Mouse (Mus musculus): ENCODE measurements around the gene Zgpat.

Gene Zgpat

DNA sequence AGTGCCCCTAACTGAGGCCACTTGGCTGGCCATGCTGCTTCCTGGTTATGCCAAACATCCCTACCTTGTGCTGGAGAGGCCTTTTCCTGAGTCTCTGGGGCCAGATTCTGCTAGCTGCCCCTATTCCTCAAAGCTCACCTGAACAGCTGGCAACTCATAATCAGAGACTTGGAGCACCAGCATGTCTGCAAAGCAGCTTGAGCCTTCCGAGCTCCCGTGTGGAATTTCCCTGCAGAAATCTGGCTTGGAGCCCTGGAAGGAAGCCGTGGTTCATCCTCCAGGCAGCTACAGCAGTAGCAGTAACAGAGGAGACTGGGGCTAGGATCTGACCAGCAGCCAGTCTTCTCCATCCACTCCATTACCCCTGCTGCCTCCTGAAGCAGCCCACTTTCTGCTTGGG lies 21.2 kb downstream of the Zgpat start:
- no peak for DNase-seq

DNA sequence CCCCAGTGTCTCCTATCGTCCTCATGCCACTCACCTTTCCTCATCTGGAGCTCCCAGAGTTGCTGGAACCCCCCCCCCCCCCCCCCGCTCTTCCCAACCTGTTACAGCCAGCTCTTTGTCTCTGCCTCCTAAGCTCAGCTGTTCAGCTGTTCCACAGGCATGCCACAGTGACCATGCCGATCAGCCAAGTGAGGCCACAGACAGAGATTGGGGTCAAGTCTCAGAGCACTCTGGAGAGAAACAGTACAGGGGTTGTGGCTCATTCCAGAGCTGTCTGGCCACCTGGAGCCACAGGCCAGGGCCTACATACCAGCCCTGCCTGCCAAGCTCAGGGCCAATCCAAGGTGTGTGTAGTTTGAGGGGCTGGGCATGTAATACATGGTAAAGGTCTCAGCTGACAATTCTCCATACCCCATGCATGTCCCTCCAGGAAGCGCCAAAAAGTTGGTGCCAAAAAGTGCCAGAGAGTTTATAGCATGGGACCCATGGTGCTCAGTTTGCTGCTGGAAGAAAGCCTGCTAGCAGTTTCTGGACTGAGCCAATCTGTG lies 22.0 kb downstream of the Zgpat start:
- no peak for DNase-seq

DNA sequence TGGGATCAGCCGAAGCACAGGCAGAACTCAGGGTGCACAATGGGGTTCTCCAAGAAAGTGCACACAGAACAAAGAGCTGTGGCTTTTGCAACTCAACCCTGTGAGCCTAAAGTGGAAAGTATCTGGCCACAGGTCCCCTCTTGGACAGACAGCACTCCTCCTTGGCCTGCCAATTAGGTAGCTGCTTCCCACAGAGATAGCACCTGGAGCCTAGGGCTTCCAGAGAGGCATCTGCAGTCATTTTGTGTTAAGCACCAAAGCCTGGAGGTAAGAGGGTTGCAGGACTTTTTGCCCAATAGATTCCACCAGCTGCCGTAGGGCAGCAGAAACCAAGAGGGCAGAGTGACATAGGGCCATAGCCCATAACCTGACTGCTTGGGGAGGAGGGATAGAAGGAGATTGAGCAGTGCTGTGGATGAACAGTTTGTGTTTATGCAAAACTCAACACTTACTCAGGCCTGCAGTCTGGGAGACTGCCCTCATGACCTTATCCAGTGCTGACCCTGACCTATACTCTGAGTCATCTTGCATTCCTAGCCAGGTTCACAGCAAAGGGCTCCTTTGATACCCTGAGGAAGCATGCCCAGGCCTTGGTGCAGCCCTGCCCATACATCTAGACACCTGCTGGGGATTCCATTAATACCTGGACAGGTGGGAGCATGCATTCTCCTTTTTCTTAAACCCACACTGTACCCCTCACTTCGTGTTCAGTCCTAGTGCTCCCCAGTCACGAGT lies 25.6 kb downstream of the Zgpat start:
- no peak for DNase-seq

DNA sequence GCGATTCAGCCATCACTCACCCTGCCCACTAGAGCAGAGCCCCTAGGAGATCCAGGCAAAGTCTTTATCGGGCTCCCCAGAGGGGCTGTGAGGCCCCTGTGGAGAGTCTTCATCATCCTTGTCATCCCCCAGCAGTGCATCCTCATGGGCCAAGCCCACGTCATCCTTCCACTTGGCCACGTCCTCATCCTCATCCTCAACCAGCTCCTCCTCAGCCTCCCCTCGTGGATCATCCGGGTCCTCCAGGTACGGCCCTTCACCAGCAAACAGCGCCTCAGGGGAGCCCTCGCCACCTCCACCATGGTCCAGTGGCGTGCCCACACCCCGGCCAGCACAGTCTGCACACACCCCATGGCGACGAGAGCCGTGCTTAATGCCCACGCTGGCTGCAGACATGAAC lies 26.3 kb downstream of the Zgpat start:
- no peak for DNase-seq

DNA sequence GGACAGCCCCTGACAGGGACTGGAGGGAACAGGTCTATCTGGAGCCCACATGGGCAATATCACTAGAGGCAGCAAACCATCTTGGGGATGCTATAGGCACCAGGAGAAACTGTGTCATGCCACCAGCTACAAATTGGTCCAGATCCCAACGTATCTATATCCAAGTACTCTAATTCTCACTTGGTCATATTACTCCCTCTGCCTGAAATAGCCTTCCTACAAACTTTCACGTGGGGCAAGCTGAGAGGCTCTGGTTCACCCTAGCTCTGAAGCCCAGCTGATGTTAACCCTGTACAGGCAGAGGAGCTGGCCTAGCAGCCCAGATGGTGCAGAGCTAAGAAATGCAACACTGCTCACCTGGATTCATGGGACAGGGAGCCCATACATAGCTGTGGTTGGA lies 26.8 kb downstream of the Zgpat start:
- no peak for DNase-seq

DNA sequence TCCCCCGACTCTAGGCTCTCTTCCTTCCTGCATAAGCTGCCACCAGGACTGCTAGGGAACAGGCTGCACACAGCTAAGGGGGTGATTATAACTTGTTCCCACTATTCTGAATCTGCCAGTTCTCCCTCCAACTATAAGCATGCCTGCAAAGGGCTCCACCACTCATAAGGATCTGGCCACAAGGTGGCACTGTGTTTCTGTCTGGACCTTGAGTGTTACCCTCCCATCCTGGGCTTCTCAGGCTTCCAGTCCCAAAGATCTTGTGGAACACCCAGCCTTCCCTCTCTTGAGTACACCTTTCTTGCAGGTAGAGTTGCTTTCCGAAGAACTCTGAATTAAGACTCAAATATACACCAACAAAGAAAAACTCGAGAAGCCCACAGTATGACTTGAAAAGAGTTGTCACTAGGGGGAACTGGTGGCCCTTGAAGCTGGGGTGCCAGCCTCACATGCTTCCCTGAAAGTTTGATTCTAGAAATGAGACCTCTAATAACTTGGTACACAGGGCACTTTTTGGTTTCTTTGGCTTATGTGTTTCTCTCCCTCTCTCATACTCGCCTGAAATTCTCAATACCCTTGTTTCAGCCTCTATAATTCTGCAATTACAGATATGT lies 28.0 kb downstream of the Zgpat start:
- peak; percentile 92 for DNase-seq

DNA sequence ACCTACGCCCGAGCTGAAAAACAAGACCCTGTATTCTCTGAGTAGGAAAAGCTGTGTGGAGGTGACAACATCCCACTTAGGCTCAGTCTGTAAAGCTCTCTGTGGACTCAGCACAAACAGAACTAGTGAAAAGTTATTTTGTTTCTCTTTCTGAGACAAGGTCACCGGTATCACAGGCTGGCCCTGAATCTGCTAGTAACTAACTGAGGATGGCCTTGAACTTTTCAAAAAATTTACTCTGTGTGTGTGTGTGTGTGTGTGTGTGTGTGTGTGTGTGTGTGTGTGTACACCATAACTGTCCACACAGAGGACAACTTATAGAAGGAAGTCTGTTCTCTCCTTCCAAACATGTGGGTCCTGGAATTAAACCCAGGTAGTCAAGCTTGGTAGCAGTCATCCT lies 29.4 kb downstream of the Zgpat start:
- no peak for DNase-seq

DNA sequence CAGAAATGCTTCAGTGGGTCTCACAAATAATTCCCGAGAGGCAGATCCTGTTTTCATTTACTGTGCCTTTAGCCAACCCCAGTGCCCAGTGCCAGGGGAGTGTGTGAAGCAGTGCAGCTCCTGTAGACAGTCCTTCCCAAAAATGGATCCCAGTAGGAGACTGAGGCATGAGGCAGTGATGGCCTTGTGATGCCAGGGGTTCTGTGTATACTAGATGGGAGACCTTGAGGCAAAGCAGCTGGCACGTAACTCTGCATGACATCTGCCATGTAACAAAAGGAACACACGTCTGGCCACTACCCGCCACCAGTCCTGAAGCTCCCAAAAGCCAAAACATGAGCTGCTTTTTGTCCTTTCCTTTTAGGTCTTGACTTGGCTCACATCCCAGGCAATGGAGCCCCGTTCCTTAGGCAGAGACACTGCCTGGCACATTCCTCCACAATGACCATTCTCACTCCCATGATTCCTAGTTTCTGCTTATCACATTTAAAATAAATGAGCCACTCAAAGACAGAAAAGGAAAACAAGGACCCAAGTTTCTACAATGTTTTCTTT lies 32.6 kb downstream of the Zgpat start:
- DNase-seq = no peak

DNA sequence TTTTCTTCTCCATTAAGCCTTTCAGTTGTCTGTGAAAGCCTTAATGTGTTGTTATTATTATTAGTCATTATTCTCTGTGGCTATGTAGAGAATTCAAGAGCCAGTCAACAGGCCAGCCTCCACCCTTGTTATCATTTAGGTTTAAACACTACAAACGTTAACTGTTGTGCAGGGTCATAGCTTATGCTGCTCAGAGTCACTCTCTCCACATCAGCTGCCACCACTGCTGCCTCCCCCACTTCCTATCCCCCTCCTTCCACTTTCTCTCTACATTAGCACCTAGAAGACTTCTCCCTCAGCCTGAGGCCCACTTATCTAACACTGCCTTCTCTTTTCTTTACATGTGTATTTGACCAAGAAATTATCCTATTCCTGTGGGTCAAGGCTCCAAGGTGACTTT lies 36.8 kb downstream of the Zgpat start:
- no peak for DNase-seq

DNA sequence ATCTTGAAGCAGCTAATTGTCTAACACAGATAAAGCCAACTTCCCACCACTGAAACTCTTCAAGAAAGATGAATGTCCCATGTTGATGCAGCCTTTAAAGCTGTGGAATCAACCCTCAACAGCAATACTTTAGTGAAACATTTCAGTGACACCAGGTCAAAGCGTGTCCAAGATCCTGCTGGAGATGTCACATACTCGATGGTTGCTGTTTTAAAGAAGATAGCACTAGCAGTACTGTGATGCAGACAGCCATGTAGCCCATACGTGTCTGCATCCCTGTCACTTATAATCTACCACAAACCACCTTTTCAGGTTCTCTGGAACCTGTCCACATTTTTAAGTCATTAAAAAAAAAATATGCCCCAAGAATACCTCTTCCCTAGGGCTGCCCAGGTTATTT lies 39.0 kb downstream of the Zgpat start:
- no peak for DNase-seq

DNA sequence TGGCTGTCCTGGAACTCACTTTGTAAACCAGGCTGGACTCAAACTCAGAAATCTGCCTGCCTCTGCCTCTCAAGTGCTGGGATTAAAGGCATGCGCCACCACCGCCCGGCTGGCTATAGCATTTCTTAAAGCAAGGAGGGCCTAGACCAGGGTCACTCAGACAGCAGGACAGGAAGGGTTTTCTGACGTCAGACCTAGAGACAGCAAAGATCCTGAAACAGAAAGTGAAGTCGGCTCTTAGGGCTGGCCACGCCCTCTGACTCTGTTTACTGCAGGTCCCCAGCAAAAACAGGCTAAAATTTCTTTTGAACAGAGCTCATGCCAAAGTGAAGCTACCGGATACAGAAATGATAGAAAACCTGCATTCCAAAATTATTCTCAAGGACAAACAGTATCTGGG lies 44.9 kb downstream of the Zgpat start:
- no peak for DNase-seq

DNA sequence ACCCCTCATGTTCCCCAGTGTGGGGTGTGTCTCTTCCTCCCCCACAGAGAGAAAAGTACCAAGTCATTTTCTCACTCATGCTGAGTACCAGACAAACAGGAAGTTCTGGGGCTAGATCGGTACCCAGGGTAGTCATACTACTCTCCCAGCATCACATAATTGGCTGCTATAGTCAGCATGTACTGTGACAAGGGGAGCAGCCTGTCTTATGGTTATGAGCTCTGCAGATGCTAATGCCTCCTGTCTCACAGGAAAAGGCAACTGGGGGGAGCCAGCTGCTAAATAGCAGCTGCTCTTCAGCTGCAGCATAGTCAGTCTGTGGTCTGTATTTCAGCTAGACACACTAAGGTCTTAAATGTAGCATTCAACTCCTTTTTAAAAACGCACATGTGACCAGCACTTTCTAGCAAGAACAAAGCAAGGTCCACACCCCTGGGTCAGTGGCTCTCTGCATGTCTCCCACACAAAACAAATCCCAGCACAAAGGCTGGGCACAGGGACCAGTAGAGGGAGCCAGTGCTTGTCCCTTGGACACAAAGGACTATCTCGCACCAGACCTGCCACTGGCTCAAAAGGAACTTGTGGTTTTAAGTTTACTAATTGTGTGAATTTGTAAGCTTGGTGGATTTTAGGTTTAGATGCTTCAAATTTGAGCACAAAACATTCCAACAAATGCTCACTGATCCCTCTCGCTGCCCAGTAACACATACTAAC lies 46.2 kb downstream of the Zgpat start:
- DNase-seq = peak; percentile 85

DNA sequence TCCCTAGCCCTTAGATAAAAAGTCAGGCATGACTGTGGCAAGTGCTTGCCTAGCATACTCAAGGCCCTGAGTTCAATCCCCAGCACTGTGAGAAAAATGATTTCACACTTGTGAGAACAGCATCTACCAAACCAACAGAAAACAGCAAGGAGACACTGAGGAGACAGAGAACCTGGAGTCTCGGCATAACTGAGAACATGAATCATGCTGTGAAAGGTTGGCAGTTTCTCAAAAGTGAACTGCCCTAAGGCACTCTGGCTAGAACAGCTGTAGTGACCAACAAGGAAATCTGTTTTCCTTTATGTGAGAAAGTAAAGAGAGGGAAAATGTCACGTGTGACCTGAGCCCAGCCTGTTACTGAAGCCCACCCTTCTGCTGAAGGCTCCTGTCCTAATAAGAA lies 48.4 kb downstream of the Zgpat start:
- DNase-seq = no peak

DNA sequence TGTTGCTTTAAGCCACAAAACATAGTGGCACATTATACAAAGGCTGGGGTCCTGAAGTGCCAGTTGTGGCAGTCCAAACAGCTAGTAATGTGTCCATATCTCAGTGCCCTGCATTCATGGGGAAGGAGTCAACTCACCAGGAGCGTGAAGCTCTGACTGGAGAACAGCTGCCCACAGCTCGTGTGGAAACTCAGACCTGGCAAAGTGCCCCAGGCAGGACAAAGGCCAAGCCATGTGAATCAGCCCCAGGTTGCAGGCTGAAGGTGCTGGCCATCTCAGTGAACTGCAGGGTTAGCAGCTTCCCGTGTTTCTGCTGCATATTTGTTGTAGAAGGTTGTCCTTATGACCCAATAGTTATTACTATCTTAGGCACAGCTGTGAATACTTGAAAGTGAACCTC lies 51.2 kb downstream of the Zgpat start:
- no peak for DNase-seq

DNA sequence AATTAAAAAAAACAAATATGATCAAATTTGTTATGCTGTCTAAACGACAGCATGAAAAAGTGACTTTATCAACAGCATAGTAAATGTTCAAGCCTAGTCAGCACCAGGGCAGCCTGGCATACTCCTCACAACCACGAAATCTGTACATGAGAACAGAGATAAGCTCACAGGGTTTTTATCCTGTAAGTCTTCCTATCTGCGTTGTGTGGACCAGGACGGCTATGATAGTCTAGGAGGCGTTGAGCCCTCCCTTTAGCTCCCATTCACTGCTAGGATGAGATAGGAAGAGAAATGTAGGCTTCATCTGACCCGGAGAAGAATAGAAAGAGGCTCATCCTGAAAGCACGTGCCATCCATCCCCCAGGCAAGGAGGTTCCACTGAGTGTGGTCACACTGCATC lies 54.6 kb downstream of the Zgpat start:
- DNase-seq = no peak

DNA sequence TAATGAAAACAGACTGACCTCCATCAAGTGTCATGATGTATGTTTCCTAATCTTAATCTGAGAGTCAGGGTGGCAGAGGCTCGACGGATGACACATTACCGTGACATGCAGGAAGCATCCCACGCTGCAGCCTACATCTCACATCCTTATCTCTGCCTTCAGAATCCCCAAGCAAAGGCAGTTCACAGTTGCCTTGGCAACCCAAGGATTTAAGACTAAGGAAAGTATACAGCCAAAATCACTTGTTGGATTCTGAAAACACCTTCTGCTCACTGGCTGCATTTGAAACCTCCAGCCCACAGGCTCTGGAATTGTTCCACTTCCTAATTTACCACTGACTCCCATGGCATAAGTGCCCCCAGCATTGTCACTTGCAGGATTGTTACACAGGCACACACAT lies 55.7 kb downstream of the Zgpat start:
- no peak for DNase-seq

DNA sequence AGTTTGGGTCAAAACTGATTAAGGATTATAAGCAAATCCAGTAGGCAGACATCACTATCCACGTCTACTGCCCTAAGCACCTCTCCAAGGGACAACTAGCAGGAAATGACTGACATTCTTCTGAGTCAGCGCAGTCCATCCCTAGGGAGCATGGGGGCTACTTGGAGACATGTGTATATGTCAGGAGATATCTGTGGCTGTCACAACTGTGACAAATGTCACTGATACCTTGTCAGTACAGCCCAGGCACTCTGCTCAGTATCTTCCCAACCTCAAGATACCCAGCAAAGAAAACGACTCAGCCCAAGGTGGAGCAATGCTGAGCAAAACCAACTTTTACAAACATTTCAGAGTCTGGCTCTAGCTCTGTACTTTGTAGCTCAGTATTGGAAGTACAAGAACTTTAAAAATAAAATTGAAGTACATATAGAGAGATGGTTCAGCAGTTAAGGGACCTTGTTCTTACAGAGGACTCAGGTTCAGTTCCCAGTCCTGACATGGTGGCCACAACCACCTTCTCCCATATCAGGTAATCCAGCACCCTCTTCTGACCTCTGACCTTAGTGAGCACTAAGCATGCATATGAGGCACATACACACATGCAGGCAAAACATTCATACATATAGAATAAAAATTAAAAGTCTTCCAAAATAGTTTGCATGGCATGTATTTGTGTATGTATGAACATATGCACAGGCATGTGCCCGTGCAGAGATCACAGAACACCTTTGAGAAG lies 56.3 kb downstream of the Zgpat start:
- no peak for DNase-seq

DNA sequence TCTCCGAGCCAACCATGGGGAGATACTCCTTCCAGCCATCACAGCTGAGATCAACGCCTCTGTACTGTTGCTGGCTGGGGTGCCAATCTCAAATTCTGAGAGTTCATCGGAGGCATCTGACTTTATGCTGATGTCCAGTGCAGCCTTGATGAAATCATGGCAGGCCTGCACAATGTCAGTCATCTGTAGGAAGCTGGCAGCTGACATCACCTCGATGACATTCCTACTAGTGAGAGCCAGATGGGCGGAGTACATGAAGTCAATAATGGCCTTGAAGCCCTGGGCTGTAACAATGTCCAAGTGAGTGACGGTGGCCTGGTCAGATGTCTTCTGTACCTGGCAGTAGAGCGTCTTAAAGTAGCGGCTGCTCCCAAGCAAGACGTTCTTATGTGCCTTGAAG lies 59.1 kb downstream of the Zgpat start:
- DNase-seq = no peak

Data from embryo, embryonic 11 days (tissue).